Mouse (Mus musculus): ENCODE data around the gene Olfr452. TPM values are rescaled to one million over a fixed set of nuclear protein-coding genes. Genes with fewer than 3 reads are reported as not detected.

Gene Olfr452
- polyA plus RNA-seq (2014; fragmentation: Illumina TruSeq; extraction: RNeasy Lipid Tissue Mini Kit (QIAGEN cat#74804); ENCODE audit: insufficient read depth, low read depth, low replicate concordance): not detected

GRCm38 (mm10) chr6:42784793-42785192, at the start of gene Olfr452:
TSS of gene Olfr452 (plus strand) at chr6:42785093.

GRCm38 (mm10) chr6:42739071-42739470, 45.8 kb upstream of the Olfr452 start, which contains the start of gene Olfr453:
TSS of gene Olfr453 (plus strand) at chr6:42739371.

GRCm38 (mm10) chr6:42756104-42756503, 28.8 kb upstream of the Olfr452 start, which contains the start of gene Olfr38:
TSS of gene Olfr38 (plus strand) at chr6:42756404.

GRCm38 (mm10) chr6:42811639-42812038, 26.7 kb downstream of the Olfr452 start, which contains the start of gene Olfr450:
TSS of gene Olfr450 (plus strand) at chr6:42811939.

GRCm38 (mm10) chr6:42834084-42834483, 49.2 kb downstream of the Olfr452 start, which contains the start of gene Olfr449:
TSS of gene Olfr449 (plus strand) at chr6:42834384.

Other genes starting within 250 kb of the Olfr452 start
- gene Olfr455, start 237.5 kb upstream of the Olfr452 start, polyA plus RNA-seq (2014; fragmentation: Illumina TruSeq; extraction: RNeasy Lipid Tissue Mini Kit (QIAGEN cat#74804); ENCODE audit: insufficient read depth, low read depth, low replicate concordance): not detected
- gene Tcaf3, start 187.4 kb upstream of the Olfr452 start, polyA plus RNA-seq (2014; fragmentation: Illumina TruSeq; extraction: RNeasy Lipid Tissue Mini Kit (QIAGEN cat#74804); ENCODE audit: insufficient read depth, low read depth, low replicate concordance): not detected
- 2.5 TPM for gene Tcaf2, start 139.8 kb upstream of the Olfr452 start, polyA plus RNA-seq (2014; fragmentation: Illumina TruSeq; extraction: RNeasy Lipid Tissue Mini Kit (QIAGEN cat#74804); ENCODE audit: insufficient read depth, low read depth, low replicate concordance)
- 12.5 TPM for gene Tcaf1, start 75.0 kb upstream of the Olfr452 start, polyA plus RNA-seq (2014; fragmentation: Illumina TruSeq; extraction: RNeasy Lipid Tissue Mini Kit (QIAGEN cat#74804); ENCODE audit: insufficient read depth, low read depth, low replicate concordance)
- not detected for gene Olfr453, start 45.7 kb upstream of the Olfr452 start, polyA plus RNA-seq (2014; fragmentation: Illumina TruSeq; extraction: RNeasy Lipid Tissue Mini Kit (QIAGEN cat#74804); ENCODE audit: insufficient read depth, low read depth, low replicate concordance)
- not detected for gene Olfr38, start 28.7 kb upstream of the Olfr452 start, polyA plus RNA-seq (2014; fragmentation: Illumina TruSeq; extraction: RNeasy Lipid Tissue Mini Kit (QIAGEN cat#74804); ENCODE audit: insufficient read depth, low read depth, low replicate concordance)
- not detected for gene Olfr450, start 26.8 kb downstream of the Olfr452 start, polyA plus RNA-seq (2014; fragmentation: Illumina TruSeq; extraction: RNeasy Lipid Tissue Mini Kit (QIAGEN cat#74804); ENCODE audit: insufficient read depth, low read depth, low replicate concordance)
- not detected for gene Olfr449, start 49.3 kb downstream of the Olfr452 start, polyA plus RNA-seq (2014; fragmentation: Illumina TruSeq; extraction: RNeasy Lipid Tissue Mini Kit (QIAGEN cat#74804); ENCODE audit: insufficient read depth, low read depth, low replicate concordance)
- not detected for gene Olfr448, start 105.3 kb downstream of the Olfr452 start, polyA plus RNA-seq (2014; fragmentation: Illumina TruSeq; extraction: RNeasy Lipid Tissue Mini Kit (QIAGEN cat#74804); ENCODE audit: insufficient read depth, low read depth, low replicate concordance)
- not detected for gene Olfr447, start 123.8 kb downstream of the Olfr452 start, polyA plus RNA-seq (2014; fragmentation: Illumina TruSeq; extraction: RNeasy Lipid Tissue Mini Kit (QIAGEN cat#74804); ENCODE audit: insufficient read depth, low read depth, low replicate concordance)
- not detected for gene Olfr446, start 136.3 kb downstream of the Olfr452 start, polyA plus RNA-seq (2014; fragmentation: Illumina TruSeq; extraction: RNeasy Lipid Tissue Mini Kit (QIAGEN cat#74804); ENCODE audit: insufficient read depth, low read depth, low replicate concordance)
- gene Olfr444, start 164.0 kb downstream of the Olfr452 start, polyA plus RNA-seq (2014; fragmentation: Illumina TruSeq; extraction: RNeasy Lipid Tissue Mini Kit (QIAGEN cat#74804); ENCODE audit: insufficient read depth, low read depth, low replicate concordance): not detected

All from lung, adult 10 weeks (tissue).